In genomic region chr6:125534990-125535389, GRCm38 (mm10) we compare ENCODE assay signal across 19 mouse cellular contexts.
"Had no signal": no experiment of that assay in that cellular context is flagged by ENCODE, and none has a peak within 500 bp of the region (broad histone marks: within the 10 kb centered on the region; RNA-seq: fewer than 3 reads in every experiment).

No protein-coding gene starts in this region.

- H3K36me3 ChIP-seq: midbrain, embryonic 10.5 days; midbrain, embryonic 12.5 days; neural tube, embryonic 13.5 days; neural tube, embryonic 15.5 days had no signal

- H3K27ac ChIP-seq: midbrain, embryonic 10.5 days; midbrain, embryonic 12.5 days; neural tube, embryonic 13.5 days; neural tube, embryonic 15.5 days had no signal

- H3K4me2 ChIP-seq: lung, embryonic 14.5 days; midbrain, embryonic 12.5 days; neural tube, embryonic 13.5 days; neural tube, embryonic 15.5 days had no signal

- H3K4me1 ChIP-seq: midbrain, embryonic 10.5 days; midbrain, embryonic 12.5 days; neural tube, embryonic 13.5 days; neural tube, embryonic 15.5 days had no signal

- DNase-seq: lung, adult 18-20 months; lung, embryonic 14.5 days; lung, postnatal 14 days; lung, postnatal 4 days; midbrain, embryonic 14.5 days; retina, postnatal 1 day; right cerebral cortex, adult 18-20 months; right cerebral cortex, postnatal 25 days; right cerebral cortex, postnatal 4 days; spleen, adult 18-20 months; thymus, adult 18-20 months; thymus, postnatal 14 days; thymus, postnatal 36 days had no signal

- H3K4me3 ChIP-seq: midbrain, embryonic 10.5 days; midbrain, embryonic 12.5 days; myocyte; neural tube, embryonic 13.5 days; neural tube, embryonic 15.5 days had no signal

- H3K9me3 ChIP-seq: midbrain, embryonic 10.5 days; midbrain, embryonic 12.5 days; neural tube, embryonic 13.5 days; neural tube, embryonic 15.5 days had no signal

- H3K9ac ChIP-seq: lung, embryonic 14.5 days; midbrain, embryonic 12.5 days; neural tube, embryonic 13.5 days; neural tube, embryonic 15.5 days had no signal

- H3K27me3 ChIP-seq: midbrain, embryonic 12.5 days; neural tube, embryonic 13.5 days; neural tube, embryonic 15.5 days had no signal

- ATAC-seq: midbrain, embryonic 16.5 days had no signal
